In the genomic region with DNA sequence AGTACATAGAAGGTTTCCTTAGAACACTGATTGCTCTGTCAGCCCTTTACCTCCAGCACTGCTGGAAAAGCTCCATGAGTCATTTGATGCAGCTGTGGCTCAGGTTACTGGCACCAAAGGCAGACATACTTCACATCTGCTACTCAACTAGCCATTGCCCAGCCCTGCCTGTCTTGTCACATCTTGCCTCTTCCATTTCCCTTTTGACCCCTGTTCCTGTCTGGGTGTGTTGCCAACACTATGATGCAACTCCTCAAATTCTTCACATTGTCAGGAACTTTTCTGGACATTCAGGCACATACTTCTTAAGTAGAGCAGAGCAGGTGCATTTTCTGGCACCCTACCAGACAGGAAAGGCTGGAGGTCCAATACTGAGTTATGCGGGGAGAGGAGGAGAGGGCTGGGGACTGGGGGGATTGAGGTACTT, we compare ENCODE assay signal across 11 mouse cellular contexts.
DNase-seq lines count a peak whose midpoint lies in the region; ATAC-seq lines count a peak whose summit lies in the region.
"Had no signal": no experiment of that assay in that cellular context is flagged by ENCODE, and none has a peak within 500 bp of the region (broad histone marks: within the 10 kb centered on the region; RNA-seq: fewer than 3 reads in every experiment).

No protein-coding gene starts in this region.

- H3K36me3 ChIP-seq in kidney, embryonic 16.5 days (ENCODE audit: insufficient read depth, low read length): no peaks in the 10 kb centered on the region
- no peaks in the 10 kb centered on the region for H3K36me3 ChIP-seq in midbrain, embryonic 14.5 days (ENCODE audit: control insufficient read depth, insufficient read depth, low read length)
- H3K36me3 ChIP-seq: neural tube, embryonic 13.5 days had no signal

- H3K9ac ChIP-seq in kidney, embryonic 16.5 days (replicated peaks; ENCODE audit: low read length): no peak overlapping the region
- H3K9ac ChIP-seq in midbrain, embryonic 14.5 days (replicated peaks; ENCODE audit: low read length): no peak overlapping the region
- H3K9ac ChIP-seq: neural tube, embryonic 13.5 days had no signal

- WGBS in kidney, embryonic 16.5 days: 56% methylated on average over 1 of the region's 1 CpGs
- 96% methylated on average over 1 of the region's 1 CpGs for WGBS in midbrain, embryonic 14.5 days

- H3K27ac ChIP-seq in kidney, embryonic 16.5 days (ENCODE audit: low read length): no peak overlapping the region
- no peak overlapping the region for H3K27ac ChIP-seq in midbrain, embryonic 14.5 days (replicated peaks; ENCODE audit: low read depth, low read length)
- H3K27ac ChIP-seq: neural tube, embryonic 13.5 days had no signal

- no peak overlapping the region for H3K4me2 ChIP-seq in kidney, embryonic 16.5 days (replicated peaks; ENCODE audit: low read depth, low read length)
- H3K4me2 ChIP-seq in midbrain, embryonic 14.5 days (ENCODE audit: low read length): no peak overlapping the region
- H3K4me2 ChIP-seq: neural tube, embryonic 13.5 days had no signal

- H3K27me3 ChIP-seq in kidney, embryonic 16.5 days (ENCODE audit: insufficient read depth, low read length): no peaks in the 10 kb centered on the region
- H3K27me3 ChIP-seq in midbrain, embryonic 14.5 days (ENCODE audit: control insufficient read depth, insufficient read depth, low read length): no peaks in the 10 kb centered on the region
- H3K27me3 ChIP-seq: neural tube, embryonic 13.5 days had no signal

- no peaks in the 10 kb centered on the region for H3K4me1 ChIP-seq in kidney, embryonic 16.5 days (ENCODE audit: insufficient read depth, low read length)
- H3K4me1 ChIP-seq in midbrain, embryonic 14.5 days (ENCODE audit: control insufficient read depth, insufficient read depth, low read length): no peaks in the 10 kb centered on the region
- H3K4me1 ChIP-seq: neural tube, embryonic 13.5 days had no signal

- no peaks in the 10 kb centered on the region for H3K9me3 ChIP-seq in kidney, embryonic 16.5 days (ENCODE audit: low read length)
- H3K9me3 ChIP-seq in midbrain, embryonic 14.5 days (ENCODE audit: control insufficient read depth, low read length): no peaks in the 10 kb centered on the region
- H3K9me3 ChIP-seq: neural tube, embryonic 13.5 days had no signal

- no peak overlapping the region for H3K4me3 ChIP-seq in kidney, embryonic 16.5 days (ENCODE audit: low read length)
- no peak overlapping the region for H3K4me3 ChIP-seq in midbrain, embryonic 14.5 days (replicated peaks; ENCODE audit: low read depth, low read length)
- H3K4me3 ChIP-seq: neural tube, embryonic 13.5 days had no signal

- ATAC-seq in erythroid progenitor cell, adult 5-6 weeks (replicated peaks; ENCODE audit: low FRiP score, poor library complexity, severe bottlenecking): 0 out of 2 replicates have a peak, but pooled peaks have one; percentile 6
- ATAC-seq in kidney, embryonic 16.5 days (ENCODE audit: low FRiP score, low TSS enrichment): peak; percentile 42; the same call in 1 of the 2 replicates
- ATAC-seq in megakaryocyte progenitor cell, adult 5-6 weeks (replicated peaks; ENCODE audit: poor library complexity): peak; percentile 81
- ATAC-seq in midbrain, embryonic 14.5 days (ENCODE audit: low FRiP score, low TSS enrichment): no peak
- ATAC-seq in CD4-positive, CD25-positive, alpha-beta regulatory T cell, adult 4 months: no peak

- DNase-seq in gastrocnemius, adult 18-20 months (ENCODE audit: low spot score): peak; percentile 43
- no peak for DNase-seq in gastrocnemius, postnatal 10 days
- DNase-seq in spleen, postnatal 10 days (ENCODE audit: low spot score in 2 of 2): no peak
- no peak for DNase-seq in midbrain, embryonic 14.5 days
- DNase-seq: adrenal gland, postnatal 36 days; layer of hippocampus, postnatal 36 days had no signal

Comparison
In these comparisons a context has a peak if more than half of its experiments do, and no peak if none do; other contexts are left out.
1. ATAC-seq: peak in erythroid progenitor cell, adult 5-6 weeks (single experiment), kidney, embryonic 16.5 days (single experiment) and megakaryocyte progenitor cell, adult 5-6 weeks (single experiment); none in midbrain, embryonic 14.5 days (single experiment) and CD4-positive, CD25-positive, alpha-beta regulatory T cell, adult 4 months (single experiment).